Mouse (Mus musculus) natural killer cell, adult 2 months (primary cell): ENCODE data around the gene Map4k2.
A peak's percentile ranks its signal among the peaks of the same experiment; 100 is the strongest.

Experiments used
- DNase-seq, 2 experiments: peaks; one replicate each; pipeline ENCODE4 v3.0.0; 2022; ENCODE audit warnings: low spot score in 2 of 2

The Map4k2 gene

GRCm38 (mm10) chr19:6377327-6378040 lies 36.5 kb downstream of the Map4k2 start:
- DNase-seq = no peak

GRCm38 (mm10) chr19:6380411-6381166 lies 39.7 kb downstream of the Map4k2 start:
- no peak for DNase-seq

- no peak for DNase-seq
Observed at GRCm38 (mm10) chr19:6381238-6381637, 40.3 kb downstream of the Map4k2 start.

- no peak for DNase-seq
Observed at GRCm38 (mm10) chr19:6382323-6382924, 41.5 kb downstream of the Map4k2 start.

- DNase-seq = no peak
Observed at GRCm38 (mm10) chr19:6383470-6383869, 42.5 kb downstream of the Map4k2 start.

GRCm38 (mm10) chr19:6384128-6384527 lies 43.2 kb downstream of the Map4k2 start, which contains the start of gene Pygm:
Gene Pygm, plus strand, starts transcription at chr19:6384399.
- DNase-seq = no peak

- no peak for DNase-seq
Observed at GRCm38 (mm10) chr19:6384954-6385353, 44.0 kb downstream of the Map4k2 start.

- no peak for DNase-seq
Observed at GRCm38 (mm10) chr19:6385419-6385818, 44.5 kb downstream of the Map4k2 start.

GRCm38 (mm10) chr19:6385821-6386220 lies 44.9 kb downstream of the Map4k2 start:
- no peak for DNase-seq

GRCm38 (mm10) chr19:6386234-6386633 lies 45.3 kb downstream of the Map4k2 start:
- DNase-seq = no peak

- DNase-seq = no peak
Observed at GRCm38 (mm10) chr19:6388006-6388405, 47.1 kb downstream of the Map4k2 start.

- DNase-seq = no peak
Observed at GRCm38 (mm10) chr19:6389803-6390202, 48.9 kb downstream of the Map4k2 start.

- no peak for DNase-seq
Observed at GRCm38 (mm10) chr19:6390251-6390650, 49.3 kb downstream of the Map4k2 start.

- peak in 1 of 2 experiments; percentile 45 for DNase-seq
Observed at GRCm38 (mm10) chr19:6392743-6393393, 51.9 kb downstream of the Map4k2 start.

GRCm38 (mm10) chr19:6393637-6394036 lies 52.7 kb downstream of the Map4k2 start:
- DNase-seq = no peak

- DNase-seq = no peak
Observed at GRCm38 (mm10) chr19:6396237-6396636, 55.3 kb downstream of the Map4k2 start.

- DNase-seq = no peak
Observed at GRCm38 (mm10) chr19:6397582-6398249, 56.8 kb downstream of the Map4k2 start.

- peak; percentile 57 to 71 for DNase-seq
Observed at GRCm38 (mm10) chr19:6398447-6399284, 57.7 kb downstream of the Map4k2 start.

GRCm38 (mm10) chr19:6399285-6400095 lies 58.6 kb downstream of the Map4k2 start, which contains the start of gene Rasgrp2:
Gene Rasgrp2, plus strand, starts transcription at chr19:6399340.
- peak; percentile 64 to 82 for DNase-seq
